ENCODE assay signal across 9 mouse cellular contexts in the genomic region with DNA sequence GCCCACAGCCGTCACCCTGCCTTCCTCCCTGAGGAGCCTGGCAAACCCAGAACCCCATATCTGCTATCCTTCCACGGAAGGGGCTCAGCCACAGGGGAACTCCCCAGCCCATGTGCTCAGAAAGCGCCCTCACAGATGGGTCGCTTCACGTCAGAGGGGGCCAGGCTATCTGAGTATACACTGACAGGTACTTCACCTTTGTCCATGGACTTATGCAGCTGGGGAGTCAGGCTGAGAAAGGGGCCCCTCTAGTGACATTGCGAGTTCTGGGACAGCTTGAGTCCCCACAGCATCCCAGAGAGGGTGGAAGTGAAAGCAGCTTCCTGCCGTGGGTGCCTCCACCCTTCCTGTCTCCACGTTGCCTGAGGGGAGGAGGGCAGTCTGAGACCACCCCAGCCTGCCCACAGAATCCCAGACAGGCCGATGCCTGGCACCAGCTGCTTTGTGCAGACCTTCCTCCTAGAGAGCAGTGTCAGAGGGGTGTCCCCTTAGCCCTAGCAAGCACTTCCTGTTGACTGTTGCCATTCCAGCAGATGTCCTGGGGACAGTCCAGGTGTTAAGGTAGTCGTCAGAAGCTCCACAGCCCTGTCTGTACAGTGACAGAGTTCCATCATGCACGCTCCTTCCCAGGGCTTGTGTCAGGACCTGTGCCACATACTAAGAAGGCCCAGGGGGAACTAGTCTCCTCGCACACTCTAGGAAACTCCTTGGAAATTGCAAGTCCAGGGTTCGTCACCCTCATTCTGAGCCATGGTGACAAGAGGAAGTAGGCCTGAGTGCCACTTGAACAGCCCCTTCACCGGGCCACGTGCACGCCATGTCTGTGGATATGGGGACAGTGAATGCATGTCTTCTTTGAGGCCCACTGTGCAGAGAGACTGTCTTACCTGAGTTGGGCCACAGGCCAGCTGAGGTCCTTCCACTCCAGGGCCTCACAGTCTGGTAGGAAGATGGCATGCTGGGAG. TPM values are rescaled to one million over a fixed set of nuclear protein-coding genes. Genes with fewer than 3 reads are reported as not detected.
DNase-seq lines count a peak whose midpoint lies in the region; TF ChIP-seq lines count a peak whose summit lies in the region.
"Had no signal": no experiment of that assay in that cellular context is flagged by ENCODE, and none has a peak within 500 bp of the region (broad histone marks: within the 10 kb centered on the region; RNA-seq: fewer than 3 reads in every experiment).

No protein-coding gene starts in this region.

- TF ChIP-seq CTCF in embryonic fibroblast, embryonic 13.5 days (IDR thresholded peaks at IDR 0.05; ENCODE audit: borderline replicate concordance, insufficient read depth, low read length), result no peak

- TF ChIP-seq POLR2A in embryonic fibroblast, embryonic 13.5 days (IDR thresholded peaks at IDR 0.05; ENCODE audit: low read depth, low read length), result no peak

- peaks cover 43% of the 10 kb centered on the region for H3K4me1 ChIP-seq in embryonic fibroblast, embryonic 13.5 days (ENCODE audit: control insufficient read depth, insufficient read depth, low read length)

- peak overlapping the region; percentile 88 for H3K27ac ChIP-seq in embryonic fibroblast, embryonic 13.5 days (ENCODE audit: insufficient read depth, low read length)

- peak; percentile 32 to 56 for DNase-seq in heart, adult 18-20 months
- DNase-seq in heart, postnatal 4 days, result no peak
- DNase-seq in A20 (ENCODE audit: low read depth, low spot score), result peak; percentile 87
- DNase-seq in lung, postnatal 10 days, result peak; percentile 41
- DNase-seq in adrenal gland, adult 8-10 months, result no peak
- DNase-seq in c-Kit-positive CD71-positive TER-119-positive erythroid progenitor cells, embryonic 14.5 days (ENCODE audit: low spot score), result no peak
- DNase-seq in kidney, adult 18-20 months, result no peak

- H3K4me3 ChIP-seq in embryonic fibroblast, embryonic 13.5 days (ENCODE audit: insufficient read depth, low read length), result no peak overlapping the region
- H3K4me3 ChIP-seq: erythroblast, embryonic 14.5 days had no signal

RNA-seq across cellular contexts. Expression of a gene that starts 5.6 kb away (rescaled TPM):
- total RNA-seq in heart, adult 18-20 months (2021), result 10 to 100 TPM; 11.9 to 17.2 TPM
- total RNA-seq in heart, postnatal 4 days (2021), result 10 to 100 TPM; 18.6 to 19.7 TPM
- 67.6 and 103 TPM in 2 replicates for polyA plus RNA-seq in embryonic fibroblast, embryonic 13.5 days (2011; ENCODE audit: insufficient read length, low read depth, missing spikeins)
- total RNA-seq in adrenal gland, adult 8-10 months (2022), result 10 to 100 TPM; 34.6 to 65.5 (median 48.9) TPM

RNA-seq across cellular contexts. Expression of a gene that starts 25.6 kb away (rescaled TPM):
- total RNA-seq in heart, adult 18-20 months (2021), result 100 to 1,000 TPM; 192 to 206 TPM
- 100 to 1,000 TPM; 135 to 137 TPM for total RNA-seq in heart, postnatal 4 days (2021)
- 2.2 and 4.8 TPM in 2 replicates for polyA plus RNA-seq in embryonic fibroblast, embryonic 13.5 days (2011; ENCODE audit: insufficient read length, low read depth, missing spikeins)
- 10 to 100 TPM; 15.2 to 53.1 (median 30.7) TPM for total RNA-seq in adrenal gland, adult 8-10 months (2022)

RNA-seq across cellular contexts. Expression of a gene that starts 50.2 kb away (rescaled TPM):
- total RNA-seq in heart, adult 18-20 months (2021), result 10 to 100 TPM; 31.7 to 35.2 TPM
- total RNA-seq in heart, postnatal 4 days (2021), result 10 to 100 TPM; 39.9 to 43.2 TPM
- polyA plus RNA-seq in embryonic fibroblast, embryonic 13.5 days (2011; ENCODE audit: insufficient read length, low read depth, missing spikeins), result 89.1 and 93.5 TPM in 2 replicates
- total RNA-seq in adrenal gland, adult 8-10 months (2022), result 10 to 100 TPM; 37.0 to 73.9 (median 51.5) TPM

Comparison
In these comparisons a context has a peak if more than half of its experiments do, and no peak if none do; other contexts are left out.
1. DNase-seq: peak in heart, adult 18-20 months (2 of 2), A20 (single experiment) and lung, postnatal 10 days (single experiment); none in heart, postnatal 4 days (single experiment), adrenal gland, adult 8-10 months (single experiment), c-Kit-positive CD71-positive TER-119-positive erythroid progenitor cells, embryonic 14.5 days (single experiment) and kidney, adult 18-20 months (single experiment).